Mouse (Mus musculus): ENCODE data around the gene Kif3a. TPM values are rescaled to one million over a fixed set of nuclear protein-coding genes. Genes with fewer than 3 reads are reported as not detected.

Kif3a gene
- polyA plus RNA-seq, 1 experiment from 2014 or later: 363 TPM

- no peaks in the 10 kb centered on the region for H3K27me3 ChIP-seq (ENCODE audit: control insufficient read depth, insufficient read depth, low read depth, low read length)
- WGBS: 81% methylated on average over 8 of the region's 8 CpGs
- ATAC-seq: no peak
Measured at GRCm38 (mm10) chr11:53588279-53588678, 21.1 kb downstream of the Kif3a start.

GRCm38 (mm10) chr11:53590368-53590768, 23.2 kb downstream of the Kif3a start:
- no peaks in the 10 kb centered on the region for H3K9me3 ChIP-seq (replicated peaks; ENCODE audit: control insufficient read depth, low read length, poor library complexity, severe bottlenecking)
- no peak overlapping the region for H3K9ac ChIP-seq (ENCODE audit: low read depth, low read length)
- no peak overlapping the region for H3K27ac ChIP-seq (ENCODE audit: low read length)
- H3K27me3 ChIP-seq (ENCODE audit: control insufficient read depth, insufficient read depth, low read depth, low read length): no peaks in the 10 kb centered on the region
- WGBS: 44% methylated on average over 15 of the region's 15 CpGs
- no peaks in the 10 kb centered on the region for H3K4me1 ChIP-seq (ENCODE audit: control insufficient read depth, insufficient read depth, low read length)
- H3K4me2 ChIP-seq (ENCODE audit: low read length): no peak overlapping the region
- ATAC-seq: no peak
- peaks cover 57% of the 10 kb centered on the region for H3K36me3 ChIP-seq (ENCODE audit: control insufficient read depth, insufficient read depth, low read length)
- H3K4me3 ChIP-seq (ENCODE audit: low read depth, low read length): no peak overlapping the region

More at GRCm38 (mm10) chr11:53588279-53588678, 21.1 kb downstream of the Kif3a start:
- H3K36me3 ChIP-seq (ENCODE audit: control insufficient read depth, insufficient read depth, low read length): peaks cover 49% of the 10 kb centered on the region
- no peak overlapping the region for H3K4me3 ChIP-seq (ENCODE audit: low read depth, low read length)
- no peak overlapping the region for H3K9ac ChIP-seq (ENCODE audit: low read depth, low read length)
- H3K4me2 ChIP-seq (ENCODE audit: low read length): no peak overlapping the region
- H3K9me3 ChIP-seq (replicated peaks; ENCODE audit: control insufficient read depth, low read length, poor library complexity, severe bottlenecking): no peaks in the 10 kb centered on the region
- no peaks in the 10 kb centered on the region for H3K4me1 ChIP-seq (ENCODE audit: control insufficient read depth, insufficient read depth, low read length)
- H3K27ac ChIP-seq (ENCODE audit: low read length): no peak overlapping the region

- Histone ChIP-seq H3K36me3 (ENCODE audit: control insufficient read depth, insufficient read depth, low read length) (peaks cover 54% of the 10 kb centered on the region), H3K4me2 (ENCODE audit: low read length) (no peak overlapping the region), H3K27ac (ENCODE audit: low read length) (no peak overlapping the region), H3K9ac (ENCODE audit: low read depth, low read length) (no peak overlapping the region), H3K9me3 (replicated peaks; ENCODE audit: control insufficient read depth, low read length, poor library complexity, severe bottlenecking) (no peaks in the 10 kb centered on the region), H3K4me3 (ENCODE audit: low read depth, low read length) (no peak overlapping the region), H3K27me3 (ENCODE audit: control insufficient read depth, insufficient read depth, low read depth, low read length) (no peaks in the 10 kb centered on the region), H3K4me1 (ENCODE audit: control insufficient read depth, insufficient read depth, low read length) (no peaks in the 10 kb centered on the region)
- WGBS: 95% methylated on average over 5 of the region's 5 CpGs
- ATAC-seq: no peak
Measured at GRCm38 (mm10) chr11:53591116-53591515, 23.9 kb downstream of the Kif3a start.

- Histone ChIP-seq H3K4me1 (ENCODE audit: control insufficient read depth, insufficient read depth, low read length) (peaks cover 8% of the 10 kb centered on the region), H3K27ac (ENCODE audit: low read length) (no peak overlapping the region), H3K27me3 (ENCODE audit: control insufficient read depth, insufficient read depth, low read depth, low read length) (no peaks in the 10 kb centered on the region), H3K36me3 (ENCODE audit: control insufficient read depth, insufficient read depth, low read length) (peaks cover 14% of the 10 kb centered on the region), H3K9ac (ENCODE audit: low read depth, low read length) (no peak overlapping the region), H3K4me2 (ENCODE audit: low read length) (no peak overlapping the region), H3K9me3 (replicated peaks; ENCODE audit: control insufficient read depth, low read length, poor library complexity, severe bottlenecking) (no peaks in the 10 kb centered on the region), H3K4me3 (ENCODE audit: low read depth, low read length) (no peak overlapping the region)
- 94% methylated on average over 3 of the region's 3 CpGs for WGBS
- no peak for ATAC-seq
Measured at GRCm38 (mm10) chr11:53604983-53605382, 37.8 kb downstream of the Kif3a start.

- WGBS: 5% methylated on average over 12 of the region's 12 CpGs
- Histone ChIP-seq H3K36me3 (ENCODE audit: control insufficient read depth, insufficient read depth, low read length) (peaks cover 8% of the 10 kb centered on the region), H3K9ac (ENCODE audit: low read depth, low read length) (no peak overlapping the region), H3K4me2 (ENCODE audit: low read length) (no peak overlapping the region), H3K4me3 (ENCODE audit: low read depth, low read length) (no peak overlapping the region), H3K9me3 (replicated peaks; ENCODE audit: control insufficient read depth, low read length, poor library complexity, severe bottlenecking) (no peaks in the 10 kb centered on the region), H3K27ac (ENCODE audit: low read length) (no peak overlapping the region), H3K27me3 (ENCODE audit: control insufficient read depth, insufficient read depth, low read depth, low read length) (no peaks in the 10 kb centered on the region), H3K4me1 (ENCODE audit: control insufficient read depth, insufficient read depth, low read length) (peaks cover 8% of the 10 kb centered on the region)
- no peak for ATAC-seq
Measured at GRCm38 (mm10) chr11:53605609-53606008, 38.4 kb downstream of the Kif3a start.

- H3K27ac ChIP-seq (ENCODE audit: low read length): no peak overlapping the region
Measured at GRCm38 (mm10) chr11:53609231-53609630, 42.1 kb downstream of the Kif3a start.

GRCm38 (mm10) chr11:53609672-53610071, 42.5 kb downstream of the Kif3a start:
- H3K9me3 ChIP-seq (replicated peaks; ENCODE audit: control insufficient read depth, low read length, poor library complexity, severe bottlenecking): no peaks in the 10 kb centered on the region
- H3K36me3 ChIP-seq (ENCODE audit: control insufficient read depth, insufficient read depth, low read length): no peaks in the 10 kb centered on the region
- H3K27me3 ChIP-seq (ENCODE audit: control insufficient read depth, insufficient read depth, low read depth, low read length): no peaks in the 10 kb centered on the region
- no peak overlapping the region for H3K4me2 ChIP-seq (ENCODE audit: low read length)
- no peak overlapping the region for H3K4me3 ChIP-seq (ENCODE audit: low read depth, low read length)
- H3K27ac ChIP-seq (ENCODE audit: low read length): no peak overlapping the region
- ATAC-seq: no peak
- H3K9ac ChIP-seq (ENCODE audit: low read depth, low read length): no peak overlapping the region
- 88% methylated on average over 3 of the region's 3 CpGs for WGBS
- peaks cover 8% of the 10 kb centered on the region for H3K4me1 ChIP-seq (ENCODE audit: control insufficient read depth, insufficient read depth, low read length)

More at GRCm38 (mm10) chr11:53609231-53609630, 42.1 kb downstream of the Kif3a start:
- Histone ChIP-seq H3K27me3 (ENCODE audit: control insufficient read depth, insufficient read depth, low read depth, low read length) (no peaks in the 10 kb centered on the region), H3K4me2 (ENCODE audit: low read length) (no peak overlapping the region), H3K9me3 (replicated peaks; ENCODE audit: control insufficient read depth, low read length, poor library complexity, severe bottlenecking) (no peaks in the 10 kb centered on the region), H3K36me3 (ENCODE audit: control insufficient read depth, insufficient read depth, low read length) (no peaks in the 10 kb centered on the region), H3K9ac (ENCODE audit: low read depth, low read length) (no peak overlapping the region), H3K4me3 (ENCODE audit: low read depth, low read length) (no peak overlapping the region), H3K4me1 (ENCODE audit: control insufficient read depth, insufficient read depth, low read length) (peaks cover 8% of the 10 kb centered on the region)
- WGBS: 72% methylated on average over 6 of the region's 6 CpGs
- ATAC-seq: no peak

GRCm38 (mm10) chr11:53615172-53615571, 48.0 kb downstream of the Kif3a start:
- Histone ChIP-seq H3K36me3 (ENCODE audit: control insufficient read depth, insufficient read depth, low read length) (no peaks in the 10 kb centered on the region), H3K4me1 (ENCODE audit: control insufficient read depth, insufficient read depth, low read length) (no peaks in the 10 kb centered on the region), H3K27me3 (ENCODE audit: control insufficient read depth, insufficient read depth, low read depth, low read length) (no peaks in the 10 kb centered on the region), H3K27ac (ENCODE audit: low read length) (no peak overlapping the region), H3K9ac (ENCODE audit: low read depth, low read length) (no peak overlapping the region), H3K9me3 (replicated peaks; ENCODE audit: control insufficient read depth, low read length, poor library complexity, severe bottlenecking) (no peaks in the 10 kb centered on the region), H3K4me2 (ENCODE audit: low read length) (no peak overlapping the region), H3K4me3 (ENCODE audit: low read depth, low read length) (no peak overlapping the region)
- no peak for ATAC-seq
- 74% methylated on average over 6 of the region's 6 CpGs for WGBS

- Histone ChIP-seq H3K4me1 (ENCODE audit: control insufficient read depth, insufficient read depth, low read length) (no peaks in the 10 kb centered on the region), H3K27me3 (ENCODE audit: control insufficient read depth, insufficient read depth, low read depth, low read length) (no peaks in the 10 kb centered on the region), H3K36me3 (ENCODE audit: control insufficient read depth, insufficient read depth, low read length) (no peaks in the 10 kb centered on the region), H3K4me3 (ENCODE audit: low read depth, low read length) (no peak overlapping the region), H3K27ac (ENCODE audit: low read length) (no peak overlapping the region), H3K9ac (ENCODE audit: low read depth, low read length) (no peak overlapping the region), H3K9me3 (replicated peaks; ENCODE audit: control insufficient read depth, low read length, poor library complexity, severe bottlenecking) (no peaks in the 10 kb centered on the region), H3K4me2 (ENCODE audit: low read length) (no peak overlapping the region)
- WGBS: 98% methylated on average over 8 of the region's 8 CpGs
- no peak for ATAC-seq
Measured at GRCm38 (mm10) chr11:53615575-53615974, 48.4 kb downstream of the Kif3a start.
